Mouse (Mus musculus) CH12F3 (cell line): ENCODE results near the gene Ccdc13.

Experiments used
- in situ Hi-C: fragments of 300-500 bp; cut with MboI; formaldehyde crosslinking; loops from 2 replicates; pipeline ENCODE4 v1.14.3; 2020; ENCODE audit warnings: low sequenced_read_pairs

Ccdc13 gene

DNA sequence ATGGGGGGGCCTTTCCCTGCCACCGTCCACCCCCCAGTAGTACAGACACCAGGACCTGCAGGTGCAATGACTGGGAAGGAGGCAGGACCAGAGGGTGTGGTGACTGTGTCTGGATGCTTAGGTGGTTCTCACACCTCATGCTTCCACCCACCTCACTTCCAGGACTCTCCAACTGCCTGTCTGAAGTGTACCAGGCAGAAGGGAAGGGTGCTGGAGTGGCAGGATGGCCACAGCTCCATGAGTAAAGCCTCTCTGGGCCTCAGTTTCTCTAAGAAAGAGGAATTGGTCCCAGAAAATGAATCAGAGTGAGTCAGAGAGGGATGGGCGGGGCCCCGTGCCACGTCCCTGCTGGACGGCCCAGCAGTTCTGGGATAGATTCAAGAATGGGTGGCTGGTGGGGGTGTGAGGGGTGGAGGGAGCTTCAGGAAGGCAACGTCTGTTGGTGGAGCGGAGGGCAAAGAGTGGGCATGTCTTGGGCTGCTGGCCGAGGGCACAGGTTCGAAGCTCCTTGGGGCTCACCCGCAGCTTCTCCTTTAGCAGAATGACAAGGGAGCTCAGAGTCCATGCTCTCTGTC lies 78.1 kb downstream of the Ccdc13 start:
- in situ Hi-C loops = no loop called here

DNA sequence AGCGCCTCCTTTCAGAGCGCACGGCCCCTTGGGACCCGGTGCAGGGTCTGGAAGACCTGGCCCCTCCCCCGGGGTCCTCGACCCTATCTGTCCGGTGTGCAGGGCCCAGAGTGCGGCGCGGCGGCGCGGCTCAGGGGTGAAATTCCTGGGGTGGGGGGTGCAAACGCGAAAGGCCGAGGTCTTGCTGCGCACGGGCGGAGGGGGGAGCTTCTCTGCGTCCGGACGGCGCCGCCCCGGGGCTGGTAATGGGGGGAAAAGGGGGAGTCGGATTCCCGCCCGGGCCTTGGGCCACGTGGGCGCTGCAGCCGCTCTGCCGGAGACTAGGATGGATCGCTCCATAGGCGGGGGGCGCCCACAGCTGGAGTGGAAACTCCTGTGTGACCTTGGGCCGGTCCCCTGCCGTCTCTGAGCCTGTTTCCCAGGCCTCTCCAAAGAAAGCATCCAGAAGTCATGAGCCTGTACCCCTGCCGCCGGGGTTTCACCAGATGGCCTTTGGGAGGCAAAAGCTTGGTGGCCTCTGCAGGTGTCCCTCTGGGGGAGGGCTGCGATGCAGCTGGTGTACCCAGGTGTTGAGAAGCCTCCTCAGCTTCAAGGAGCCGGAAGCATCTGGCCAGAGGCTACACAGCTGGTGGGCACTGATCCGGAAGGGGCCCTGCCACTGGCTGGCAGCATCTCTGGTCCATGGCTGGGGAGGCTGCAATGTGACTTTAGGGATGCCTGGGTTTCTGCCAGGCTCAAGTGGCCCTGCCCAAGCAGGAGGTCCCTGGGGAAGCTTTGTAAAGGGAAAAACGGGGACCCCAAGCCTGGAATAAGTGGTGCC lies 78.8 kb downstream of the Ccdc13 start:
- in situ Hi-C loops = no loop called here

DNA sequence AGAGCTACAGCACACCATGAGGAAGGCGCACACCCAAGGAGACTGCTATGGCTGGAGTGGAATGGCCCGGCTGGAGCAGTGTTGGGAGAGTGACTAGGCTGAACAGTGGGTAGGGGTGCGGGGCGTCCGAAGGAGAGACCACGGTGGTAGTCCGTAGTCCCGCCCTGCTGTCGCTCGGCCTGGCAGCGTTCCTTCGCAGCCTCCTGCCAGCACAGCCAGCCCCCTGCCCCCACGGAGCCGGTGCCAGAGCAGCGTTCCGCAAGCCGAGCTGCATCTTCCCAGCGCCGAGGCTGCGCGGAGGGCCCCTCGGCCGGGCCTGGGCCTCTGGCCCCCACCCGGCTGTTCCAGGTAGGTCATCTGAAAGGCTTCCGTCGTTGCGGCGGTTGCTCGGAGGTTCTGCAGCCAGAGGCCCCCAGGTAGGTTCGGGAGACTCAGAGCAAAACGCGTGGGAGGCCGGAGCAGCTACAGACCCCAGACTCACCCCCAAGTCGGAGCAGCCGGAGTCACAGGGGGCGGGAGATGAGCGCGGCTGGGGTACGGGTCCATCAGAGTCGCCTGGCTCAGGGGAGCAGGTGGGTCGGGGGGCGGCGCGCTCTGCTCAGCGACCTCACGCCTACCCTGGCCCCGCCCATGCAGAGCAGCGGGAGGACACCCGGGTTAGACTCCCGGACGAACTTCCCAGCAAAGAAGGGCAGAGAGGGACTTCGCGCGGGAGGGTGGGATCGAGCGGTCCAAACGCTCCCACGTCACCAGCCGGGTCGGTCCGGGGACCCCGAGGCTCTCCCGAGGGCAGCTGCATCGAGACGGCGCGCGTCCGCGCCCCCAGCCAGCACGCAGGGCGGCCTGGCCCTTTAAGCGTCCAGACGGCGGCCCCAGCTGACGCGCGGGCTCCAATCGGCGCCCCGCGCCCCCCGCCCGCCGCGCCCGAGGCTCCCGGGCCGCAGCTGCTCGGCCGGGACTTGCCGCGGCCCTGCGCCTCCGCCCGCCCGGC lies 79.9 kb downstream of the Ccdc13 start, which contains the start of gene Zfp651:
Gene Zfp651, plus strand, starts transcription at position 240 of the 991 bp plus-strand sequence.
- in situ Hi-C loops = no loop called here

DNA sequence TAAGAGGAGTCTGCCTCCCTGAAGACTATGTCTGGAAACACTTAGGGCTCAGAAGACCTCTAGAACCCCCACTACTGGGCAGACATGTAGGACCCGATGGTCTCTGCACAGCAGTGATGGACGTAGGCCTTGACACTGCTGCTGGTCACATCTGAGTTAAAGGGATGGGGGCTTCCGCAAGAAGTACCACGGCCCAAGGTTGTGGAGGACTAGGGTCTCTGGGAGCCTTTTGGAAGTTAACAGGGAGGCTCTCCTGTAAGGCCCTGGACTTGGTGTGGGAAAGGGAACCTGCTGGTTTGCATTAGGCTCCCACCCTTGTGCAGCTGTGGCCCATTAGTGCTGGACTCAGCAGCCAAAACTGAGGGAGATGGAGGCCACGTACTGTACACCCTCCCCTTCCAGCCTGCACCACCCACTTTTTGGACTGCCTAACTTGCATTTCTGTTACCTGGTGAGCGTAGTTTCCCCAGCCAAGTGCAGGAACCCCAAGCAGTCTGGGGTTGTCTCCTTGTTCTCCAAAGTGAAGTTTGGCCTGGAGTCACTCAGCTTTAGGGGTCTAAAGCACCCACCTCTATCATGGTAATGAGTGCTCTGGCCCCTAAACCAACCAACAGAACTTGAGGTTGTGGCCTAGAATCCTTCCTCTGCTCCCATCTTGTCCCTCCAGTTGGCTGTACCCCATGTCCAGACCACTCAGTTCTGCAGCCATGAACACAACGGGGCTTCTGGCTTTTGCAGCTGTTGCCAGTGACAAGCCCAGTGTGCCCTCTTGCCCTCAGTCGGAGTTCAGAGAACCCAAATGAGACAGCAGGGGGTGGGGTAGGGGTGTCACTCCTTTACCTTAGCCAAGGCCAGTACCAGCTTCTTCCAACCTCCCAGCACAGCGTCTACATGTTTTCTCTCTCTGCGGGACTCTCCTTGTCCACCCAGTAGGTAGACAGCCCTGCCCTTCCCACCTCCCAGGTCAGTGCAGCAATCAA lies 81.1 kb downstream of the Ccdc13 start:
- in situ Hi-C loops = no loop called here

DNA sequence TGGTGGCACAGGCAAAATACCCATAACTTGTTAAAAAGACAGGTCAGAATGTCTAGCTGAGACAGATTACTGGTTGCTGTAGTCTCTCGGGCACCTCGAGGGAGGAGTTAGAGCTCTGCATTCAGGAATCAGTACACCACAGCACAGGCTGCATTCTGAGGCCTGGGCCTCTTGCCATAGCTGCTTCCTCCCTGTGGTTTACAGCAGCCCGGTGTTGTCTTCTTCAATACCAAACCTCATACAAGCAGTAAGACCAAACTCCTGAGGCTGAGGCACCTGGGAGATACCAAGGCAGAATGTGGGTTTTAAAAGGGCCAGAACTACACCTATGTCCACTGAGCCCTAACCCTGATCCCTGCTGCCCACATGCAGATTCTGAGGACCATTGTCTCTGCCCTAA lies 81.8 kb downstream of the Ccdc13 start:
- in situ Hi-C loops = no loop called here

DNA sequence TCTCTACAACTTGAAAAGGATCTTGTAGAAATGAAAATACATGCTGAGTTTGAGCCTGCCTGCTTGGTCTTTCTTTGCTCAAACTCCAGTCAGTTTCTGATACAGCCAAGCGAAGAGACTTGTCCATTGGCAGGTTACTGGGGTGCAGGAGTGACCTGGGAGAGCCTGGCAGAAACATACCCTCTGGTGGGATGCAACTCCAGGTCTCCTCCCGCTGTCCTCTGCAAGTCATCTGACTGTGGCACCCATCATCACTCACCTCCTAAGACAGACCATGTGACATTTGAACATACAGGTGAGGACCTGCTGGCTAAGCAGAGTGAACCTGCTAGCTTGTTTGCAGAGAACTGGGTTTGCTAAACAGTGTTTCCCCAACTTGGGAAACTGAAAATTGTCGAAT lies 82.5 kb downstream of the Ccdc13 start:
- in situ Hi-C loops = no loop called here

DNA sequence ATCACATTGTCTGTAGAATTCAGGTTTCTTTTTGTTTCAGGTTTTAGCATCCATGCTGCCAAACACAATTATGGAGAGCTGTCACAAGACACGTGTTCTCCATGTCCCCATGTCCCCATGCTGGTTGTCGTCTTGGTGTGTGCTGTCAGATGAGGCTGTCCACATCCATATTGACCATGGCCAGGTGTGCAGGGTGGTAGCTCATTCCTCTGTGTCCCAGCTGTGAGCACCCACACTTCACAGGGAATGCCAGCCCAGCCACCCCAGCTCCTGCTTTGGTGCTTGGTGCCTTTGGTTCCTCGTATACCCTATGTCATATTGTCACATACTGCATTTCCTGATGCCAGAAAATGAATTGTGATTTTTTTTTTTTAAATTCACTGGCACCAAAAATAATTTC lies 84.6 kb downstream of the Ccdc13 start:
- in situ Hi-C loops = no loop called here

DNA sequence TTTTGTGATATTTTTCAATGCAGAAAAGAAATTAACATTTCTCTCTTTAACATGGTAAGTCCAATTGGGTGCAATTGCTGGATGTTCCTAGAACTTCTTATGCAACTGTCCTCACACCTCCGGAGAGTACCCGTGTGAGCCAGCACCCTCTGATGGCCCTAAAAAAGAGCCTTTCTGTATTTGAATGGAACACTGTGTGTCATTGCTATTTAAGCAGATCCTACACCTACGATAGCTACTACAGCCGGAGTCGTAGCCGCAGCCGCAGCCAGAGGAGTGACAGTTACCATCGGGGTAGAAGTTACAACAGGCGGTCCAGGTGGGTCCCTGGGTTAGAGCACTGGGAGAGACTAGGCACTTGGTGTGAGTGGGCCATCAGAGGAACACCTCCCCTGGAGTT lies 86.5 kb downstream of the Ccdc13 start:
- in situ Hi-C loops = no loop called here
